In genomic region chr2:141388632-141389031, GRCm38 (mm10) we compare ENCODE assay signal across 32 mouse cellular contexts.
DNase-seq lines count a peak whose midpoint lies in the region; ATAC-seq and TF ChIP-seq lines count a peak whose summit lies in the region.
"Had no signal": no experiment of that assay in that cellular context is flagged by ENCODE, and none has a peak within 500 bp of the region (broad histone marks: within the 10 kb centered on the region; RNA-seq: fewer than 3 reads in every experiment).

No protein-coding gene starts in this region.

- WGBS in forebrain, postnatal 0 days, result 28% methylated on average over 2 of the region's 2 CpGs
- WGBS in forebrain, embryonic 15.5 days, result 47% methylated on average over 2 of the region's 2 CpGs
- 88% methylated on average over 2 of the region's 2 CpGs for WGBS in hindbrain, embryonic 10.5 days

- ATAC-seq in forebrain, postnatal 0 days, result peak; percentile 14; the same call in 1 of the 2 replicates
- no peak for ATAC-seq in forebrain, embryonic 15.5 days (replicated peaks)
- ATAC-seq: hindbrain, postnatal 0 days; inflammation-experienced regulatory T-cells, adult 6 months; intestine, embryonic 16.5 days; Patski had no signal

- peak; percentile 50 for DNase-seq in forebrain, postnatal 0 days
- peak; percentile 14 for DNase-seq in layer of hippocampus, adult 9-11 months
- DNase-seq in layer of hippocampus, adult 9-10 months (ENCODE audit: low spot score), result no peak
- peak; percentile 13 for DNase-seq in adipocyte (ENCODE audit: low spot score)
- peak; percentile 69 for DNase-seq in brain, embryonic 14.5 days (ENCODE audit: low read depth)
- no peak for DNase-seq in hindbrain, embryonic 10.5 days (ENCODE audit: low spot score)
- no peak for DNase-seq in thymus, postnatal 14 days
- DNase-seq: adrenal gland, adult 2 months; adrenal gland, postnatal 14 days; B cell, adult 2 months; cerebellum, adult 11 months; cerebellum, adult 2 months; cerebellum, adult 9-11 months; cerebellum, postnatal 25 days; gastrocnemius, adult 2 months; gastrocnemius, postnatal 14 days; heart, adult 18-20 months; heart, postnatal 10 days; heart, postnatal 36 days had no signal

- H3K9me3 ChIP-seq in forebrain, postnatal 0 days (ENCODE audit: low read length), result no peaks in the 10 kb centered on the region
- H3K9me3 ChIP-seq in forebrain, embryonic 15.5 days, result no peaks in the 10 kb centered on the region
- H3K9me3 ChIP-seq in hindbrain, embryonic 10.5 days, result no peaks in the 10 kb centered on the region
- H3K9me3 ChIP-seq: embryonic facial prominence, embryonic 12.5 days; embryonic facial prominence, embryonic 15.5 days; forebrain, embryonic 12.5 days; heart, embryonic 12.5 days; heart, embryonic 15.5 days had no signal

- H3K27me3 ChIP-seq in forebrain, postnatal 0 days (ENCODE audit: insufficient read depth, low read length), result no peaks in the 10 kb centered on the region
- no peaks in the 10 kb centered on the region for H3K27me3 ChIP-seq in forebrain, embryonic 15.5 days
- H3K27me3 ChIP-seq in hindbrain, embryonic 10.5 days (ENCODE audit: insufficient read depth, poor library complexity, severe bottlenecking), result no peaks in the 10 kb centered on the region
- H3K27me3 ChIP-seq: CH12.LX; embryonic facial prominence, embryonic 12.5 days; embryonic facial prominence, embryonic 15.5 days; forebrain, embryonic 12.5 days; heart, embryonic 12.5 days; heart, embryonic 15.5 days; Patski had no signal

- H3K4me1 ChIP-seq in forebrain, postnatal 0 days (ENCODE audit: insufficient read depth), result no peaks in the 10 kb centered on the region
- H3K4me1 ChIP-seq in forebrain, embryonic 15.5 days, result peaks cover 8% of the 10 kb centered on the region
- no peaks in the 10 kb centered on the region for H3K4me1 ChIP-seq in hindbrain, embryonic 10.5 days (replicated peaks)
- H3K4me1 ChIP-seq: embryonic facial prominence, embryonic 15.5 days; forebrain, embryonic 12.5 days; heart, embryonic 12.5 days had no signal

- H3K9ac ChIP-seq in forebrain, postnatal 0 days, result no peak overlapping the region
- H3K9ac ChIP-seq in forebrain, embryonic 15.5 days (replicated peaks), result no peak overlapping the region
- H3K9ac ChIP-seq: embryonic facial prominence, embryonic 12.5 days; embryonic facial prominence, embryonic 15.5 days; forebrain, embryonic 12.5 days; heart, embryonic 12.5 days; heart, embryonic 15.5 days; hindbrain, embryonic 14.5 days had no signal

- no peak overlapping the region for H3K4me2 ChIP-seq in forebrain, postnatal 0 days (ENCODE audit: low read depth)
- no peak overlapping the region for H3K4me2 ChIP-seq in forebrain, embryonic 15.5 days (replicated peaks)
- H3K4me2 ChIP-seq: embryonic facial prominence, embryonic 12.5 days; embryonic facial prominence, embryonic 15.5 days; forebrain, embryonic 12.5 days; heart, embryonic 12.5 days; heart, embryonic 15.5 days; hindbrain, embryonic 14.5 days had no signal

- no peaks in the 10 kb centered on the region for H3K36me3 ChIP-seq in forebrain, postnatal 0 days (ENCODE audit: insufficient read depth)
- no peaks in the 10 kb centered on the region for H3K36me3 ChIP-seq in forebrain, embryonic 15.5 days
- no peaks in the 10 kb centered on the region for H3K36me3 ChIP-seq in hindbrain, embryonic 10.5 days
- H3K36me3 ChIP-seq: embryonic facial prominence, embryonic 12.5 days; embryonic facial prominence, embryonic 15.5 days; forebrain, embryonic 12.5 days; G1E; heart, embryonic 12.5 days; heart, embryonic 15.5 days had no signal

- no peak for TF ChIP-seq POLR2A in brain, embryonic 14.5 days (IDR thresholded peaks at IDR 0.05; ENCODE audit: borderline replicate concordance, extremely low read depth, insufficient read depth, insufficient read length, poor library complexity, severe bottlenecking)

- TF ChIP-seq CTCF in forebrain, postnatal 0 days (IDR thresholded peaks at IDR 0.05; ENCODE audit: low read depth), result no peak
- TF ChIP-seq CTCF in brain, embryonic 14.5 days (IDR thresholded peaks at IDR 0.05; ENCODE audit: borderline replicate concordance, extremely low read depth, insufficient read depth, insufficient read length), result no peak

- no peak overlapping the region for H3K27ac ChIP-seq in forebrain, postnatal 0 days (ENCODE audit: low read depth, low read length)
- no peak overlapping the region for H3K27ac ChIP-seq in forebrain, embryonic 15.5 days (replicated peaks)
- no peak overlapping the region for H3K27ac ChIP-seq in hindbrain, embryonic 10.5 days
- H3K27ac ChIP-seq: embryonic facial prominence, embryonic 12.5 days; embryonic facial prominence, embryonic 15.5 days; forebrain, embryonic 12.5 days; gastrocnemius, adult 2 months; heart, embryonic 15.5 days; hindbrain, embryonic 14.5 days; hindbrain, postnatal 0 days had no signal

- no peak overlapping the region for H3K4me3 ChIP-seq in forebrain, postnatal 0 days (ENCODE audit: low read depth, low read length)
- H3K4me3 ChIP-seq in forebrain, embryonic 15.5 days, result no peak overlapping the region
- no peak overlapping the region for H3K4me3 ChIP-seq in hindbrain, embryonic 10.5 days
- H3K4me3 ChIP-seq: embryonic facial prominence, embryonic 12.5 days; embryonic facial prominence, embryonic 15.5 days; forebrain, embryonic 12.5 days; gastrocnemius, adult 2 months; heart, embryonic 12.5 days; heart, embryonic 15.5 days had no signal

Comparison
In these comparisons a context has a peak if more than half of its experiments do, and no peak if none do; other contexts are left out.
1. DNase-seq: peak in forebrain, postnatal 0 days (single experiment), layer of hippocampus, adult 9-11 months (single experiment), adipocyte (single experiment) and brain, embryonic 14.5 days (single experiment); none in layer of hippocampus, adult 9-10 months (single experiment), hindbrain, embryonic 10.5 days (single experiment) and thymus, postnatal 14 days (single experiment).